Mouse (Mus musculus) liver, embryonic 11.5 days (tissue): ENCODE data around the gene Cpeb2. TPM values are rescaled to one million over a fixed set of nuclear protein-coding genes. Genes with fewer than 3 reads are reported as not detected.

Experiments
- ATAC-seq: fragments of 200-750 bp; cut with Nextera tagmentation; replicated peaks from 2 replicates; pipeline ENCODE4 v1.8.0; 2017; ENCODE audit warnings: moderate number of reproducible peaks, mild to moderate bottlenecking, moderate TSS enrichment, moderate library complexity; ENCODE audit not compliant: low FRiP score
- DNase-seq: peaks from one replicate; pipeline ENCODE4 v3.0.0-alpha.2; 2017; ENCODE audit warnings: low spot score
- H3K27ac ChIP-seq: fragments of 300-500 bp; sonication (generic); 2 replicates; pipeline ENCODE4 v1.5.1; 2014; ENCODE audit warnings: mild to moderate bottlenecking, low read depth, low read length, control low read depth
- H3K27me3 ChIP-seq: fragments of 300-500 bp; sonication (generic); replicated peaks from 2 replicates; pipeline ENCODE4 v1.6.1; 2014; ENCODE audit warnings: low read length, mixed read lengths; ENCODE audit not compliant: control insufficient read depth, insufficient read depth
- H3K36me3 ChIP-seq: fragments of 300-500 bp; sonication (generic); 2 replicates; pipeline ENCODE4 v1.6.1; 2014; ENCODE audit warnings: mild to moderate bottlenecking, low read length, moderate library complexity, mixed read lengths; ENCODE audit not compliant: control insufficient read depth, insufficient read depth
- H3K4me1 ChIP-seq: fragments of 300-500 bp; sonication (generic); replicated peaks from 2 replicates; pipeline ENCODE4 v1.6.1; 2014; ENCODE audit warnings: low read length, mixed read lengths; ENCODE audit not compliant: control insufficient read depth, insufficient read depth
- H3K4me2 ChIP-seq: fragments of 300-500 bp; sonication (generic); 2 replicates; pipeline ENCODE4 v1.6.1; 2014; ENCODE audit warnings: mild to moderate bottlenecking, control low read depth, moderate library complexity
- H3K4me3 ChIP-seq: fragments of 300-500 bp; sonication (generic); 2 replicates; pipeline ENCODE4 v1.5.1; 2014; ENCODE audit warnings: low read depth, low read length, control low read depth
- H3K9ac ChIP-seq: fragments of 300-500 bp; sonication (generic); 2 replicates; pipeline ENCODE4 v1.6.1; 2014; ENCODE audit warnings: low read depth, low read length, control low read depth
- H3K9me3 ChIP-seq: fragments of 300-500 bp; sonication (generic); 2 replicates; pipeline ENCODE4 v1.6.1; 2016; ENCODE audit warnings: low read length, inconsistent platforms, mixed read lengths; ENCODE audit not compliant: control insufficient read depth
- WGBS: fragments of 180-500 bp; shearing (Covaris S2); extraction: QIAGEN DNeasy Blood & Tissue Kit; methylation state at CpG from one replicate; pipeline ENCODE4 v1.1.7; 2014; 5-methylcytosine and 5-hydroxymethylcytosine counted together
- polyA plus RNA-seq: library from polyadenylated mRNA; unstranded; fragments of >200 nt; fragmentation: Nextera tagmentation; extraction: Ambion mirVana; gene quantifications from 2 replicates; pipeline ENCODE4 v1.2.1, GENCODE M21; 2014

Gene Cpeb2
- polyA plus RNA-seq, 1 experiment from 2014 or later: 1.5 TPM

- Histone ChIP-seq H3K4me2 (no peak overlapping the region), H3K4me3 (no peak overlapping the region), H3K27me3 (no peaks in the 10 kb centered on the region), H3K27ac (no peak overlapping the region), H3K4me1 (no peaks in the 10 kb centered on the region), H3K9me3 (no peaks in the 10 kb centered on the region), H3K36me3 (no peaks in the 10 kb centered on the region), H3K9ac (no peak overlapping the region)
- DNase-seq (no peak), ATAC-seq (no peak)
- 49% methylated on average over 4 of the region's 4 CpGs for WGBS
These were observed 77.0 kb downstream of the Cpeb2 start for GRCm38 (mm10) chr5:43309961-43310360.

GRCm38 (mm10) chr5:43324311-43324862 lies 91.4 kb downstream of the Cpeb2 start:
- WGBS: 82% methylated on average over 3 of the region's 3 CpGs
- ATAC-seq: no peak
- Histone ChIP-seq H3K4me3 (no peak overlapping the region), H3K9me3 (no peaks in the 10 kb centered on the region), H3K27me3 (no peaks in the 10 kb centered on the region), H3K4me1 (no peaks in the 10 kb centered on the region), H3K36me3 (no peaks in the 10 kb centered on the region), H3K4me2 (no peak overlapping the region), H3K27ac (no peak overlapping the region), H3K9ac (no peak overlapping the region)
- no peak for DNase-seq

DNA sequence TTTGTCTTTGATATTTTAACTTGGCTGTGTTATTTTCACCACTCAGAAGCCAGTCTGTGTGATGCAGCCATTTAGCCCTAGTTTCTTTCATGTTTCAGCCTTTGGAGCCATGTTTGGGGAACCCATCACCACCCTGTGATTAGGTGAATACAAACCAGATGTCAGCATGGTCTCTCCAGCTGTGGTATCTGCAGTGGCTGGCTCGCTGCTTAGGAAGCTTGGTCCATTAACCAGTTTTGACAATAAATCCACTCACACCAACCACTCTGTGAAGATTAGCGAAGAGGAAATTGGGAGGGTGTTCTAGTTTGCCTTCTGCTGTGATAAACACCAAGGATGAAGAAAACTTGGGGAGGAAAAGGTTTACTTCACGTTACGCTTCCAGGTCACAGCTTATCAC lies 92.6 kb downstream of the Cpeb2 start:
- ATAC-seq (no peak), DNase-seq (no peak)
- H3K27ac ChIP-seq: no peak overlapping the region
- H3K36me3 ChIP-seq: no peaks in the 10 kb centered on the region
- no peak overlapping the region for H3K4me2 ChIP-seq
- no peak overlapping the region for H3K4me3 ChIP-seq
- H3K4me1 ChIP-seq: no peaks in the 10 kb centered on the region
- H3K27me3 ChIP-seq: no peaks in the 10 kb centered on the region
- WGBS: 55% methylated on average over 4 of the region's 4 CpGs
- H3K9me3 ChIP-seq: no peaks in the 10 kb centered on the region
- H3K9ac ChIP-seq: no peak overlapping the region

DNA sequence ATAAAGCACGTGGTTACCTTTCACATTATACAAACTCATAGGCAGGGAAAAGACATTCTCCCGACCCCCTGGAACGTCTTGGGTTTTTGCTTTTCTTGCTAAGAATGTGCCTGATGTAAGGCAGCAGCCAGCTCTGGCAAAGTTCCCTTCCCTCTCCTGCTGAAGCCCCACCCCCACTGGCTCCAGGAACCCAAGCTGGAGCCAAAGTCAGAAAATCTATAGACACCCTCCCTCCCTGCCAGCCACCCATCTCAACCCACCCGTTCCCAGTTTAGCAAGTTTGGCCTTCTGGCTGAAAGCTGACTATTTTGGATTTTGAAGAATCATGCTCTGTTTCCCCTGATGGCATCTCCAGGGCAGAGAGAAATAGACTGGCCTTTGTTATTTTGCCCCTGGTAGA lies 95.6 kb downstream of the Cpeb2 start:
- DNase-seq: no peak
- no peak overlapping the region for H3K4me2 ChIP-seq
- ATAC-seq: no peak
- no peaks in the 10 kb centered on the region for H3K27me3 ChIP-seq
- no peaks in the 10 kb centered on the region for H3K36me3 ChIP-seq
- WGBS: 40% methylated on average over 4 of the region's 4 CpGs
- H3K9me3 ChIP-seq: no peaks in the 10 kb centered on the region
- no peak overlapping the region for H3K27ac ChIP-seq
- no peaks in the 10 kb centered on the region for H3K4me1 ChIP-seq
- H3K4me3 ChIP-seq: no peak overlapping the region
- no peak overlapping the region for H3K9ac ChIP-seq

GRCm38 (mm10) chr5:43330260-43330659 lies 97.3 kb downstream of the Cpeb2 start:
- no peaks in the 10 kb centered on the region for H3K27me3 ChIP-seq
- H3K27ac ChIP-seq: no peak overlapping the region
- no peak overlapping the region for H3K4me2 ChIP-seq
- WGBS: 80% methylated on average over 3 of the region's 3 CpGs
- ATAC-seq (no peak), DNase-seq (no peak)
- H3K9ac ChIP-seq: no peak overlapping the region
- H3K4me1 ChIP-seq: no peaks in the 10 kb centered on the region
- no peaks in the 10 kb centered on the region for H3K36me3 ChIP-seq
- no peaks in the 10 kb centered on the region for H3K9me3 ChIP-seq
- no peak overlapping the region for H3K4me3 ChIP-seq

DNA sequence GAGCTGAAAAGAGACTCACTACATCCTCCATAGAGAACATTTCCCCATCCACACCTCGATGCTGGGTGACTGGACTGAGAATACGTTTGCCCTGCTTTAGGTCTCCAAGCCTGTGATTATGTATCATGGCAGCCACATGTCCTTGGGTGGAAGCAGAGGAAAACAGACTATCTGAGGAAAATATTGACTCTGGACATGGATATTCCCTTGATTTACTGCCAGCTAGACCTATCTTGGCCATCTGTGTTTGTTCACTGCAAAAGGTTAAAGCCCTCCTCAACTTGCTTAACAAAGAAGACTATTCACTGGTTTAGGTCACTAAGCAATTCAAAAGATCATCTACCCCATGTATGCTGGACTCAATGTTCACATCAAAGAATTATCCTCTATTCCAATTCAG lies 101.5 kb downstream of the Cpeb2 start:
- no peak for DNase-seq
- H3K9ac ChIP-seq: no peak overlapping the region
- no peak overlapping the region for H3K4me2 ChIP-seq
- no peaks in the 10 kb centered on the region for H3K4me1 ChIP-seq
- ATAC-seq: no peak
- no peak overlapping the region for H3K27ac ChIP-seq
- no peaks in the 10 kb centered on the region for H3K9me3 ChIP-seq
- no peaks in the 10 kb centered on the region for H3K36me3 ChIP-seq
- H3K4me3 ChIP-seq: no peak overlapping the region
- no peaks in the 10 kb centered on the region for H3K27me3 ChIP-seq
- WGBS: 78% methylated on average over 2 of the region's 2 CpGs

GRCm38 (mm10) chr5:43337212-43337611 lies 104.2 kb downstream of the Cpeb2 start:
- H3K27ac ChIP-seq: no peak overlapping the region
- WGBS: 82% methylated on average over 1 of the region's 1 CpGs
- H3K4me3 ChIP-seq: no peak overlapping the region
- no peaks in the 10 kb centered on the region for H3K4me1 ChIP-seq
- no peaks in the 10 kb centered on the region for H3K9me3 ChIP-seq
- H3K4me2 ChIP-seq: no peak overlapping the region
- no peak overlapping the region for H3K9ac ChIP-seq
- DNase-seq (no peak), ATAC-seq (no peak)
- H3K36me3 ChIP-seq: no peaks in the 10 kb centered on the region
- H3K27me3 ChIP-seq: no peaks in the 10 kb centered on the region

DNA sequence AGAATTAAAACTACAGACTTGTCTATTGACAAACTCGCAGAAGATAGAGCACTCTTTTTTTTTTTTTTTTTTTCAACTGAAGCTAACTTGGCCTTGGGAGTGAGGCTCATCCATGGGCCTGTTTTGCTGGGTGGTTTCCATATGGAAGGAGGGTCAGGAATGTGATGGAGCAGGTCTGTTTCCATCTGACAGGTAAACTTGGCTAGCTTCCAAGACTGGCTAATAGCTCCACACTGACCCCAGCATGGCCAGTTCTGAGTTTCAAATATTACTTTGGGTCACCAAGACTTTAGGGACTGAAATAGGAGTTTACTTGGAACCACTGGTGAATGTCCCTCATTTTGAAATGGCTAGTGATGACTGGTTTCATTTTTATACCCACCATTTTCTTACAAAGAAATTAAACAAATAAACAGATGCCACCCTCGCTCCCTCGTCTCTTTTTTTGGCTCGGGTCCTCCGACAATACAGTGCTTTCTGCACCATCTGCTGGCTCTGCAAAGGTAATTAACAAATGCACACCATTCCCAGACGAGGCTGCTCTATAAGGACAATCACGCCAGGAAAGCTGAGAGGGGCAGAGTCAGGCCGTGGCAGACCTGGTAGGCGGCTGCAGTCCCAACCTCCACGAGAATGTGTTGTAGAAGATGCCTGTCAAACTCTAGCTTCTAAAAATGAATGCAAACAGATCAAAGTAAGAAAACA lies 106.0 kb downstream of the Cpeb2 start:
- no peaks in the 10 kb centered on the region for H3K36me3 ChIP-seq
- H3K9ac ChIP-seq: no peak overlapping the region
- no peak for ATAC-seq
- no peaks in the 10 kb centered on the region for H3K4me1 ChIP-seq
- no peak overlapping the region for H3K27ac ChIP-seq
- 72% methylated on average over 10 of the region's 10 CpGs for WGBS
- no peak overlapping the region for H3K4me2 ChIP-seq
- no peak for DNase-seq
- no peaks in the 10 kb centered on the region for H3K27me3 ChIP-seq
- no peaks in the 10 kb centered on the region for H3K9me3 ChIP-seq
- H3K4me3 ChIP-seq: no peak overlapping the region
